Mouse (Mus musculus): ENCODE measurements around the gene Rpl13. TPM values are rescaled to one million over a fixed set of nuclear protein-coding genes. Genes with fewer than 3 reads are reported as not detected.
A peak's percentile ranks its signal among the peaks of the same experiment; 100 is the strongest.
"Not testable (repeated sequence)": the region's sequence is repeated elsewhere in the genome, so short reads cannot be mapped to it uniquely, and the experiment has no call there.

Rpl13 gene
- polyA plus RNA-seq, 1 experiment = 2,994 TPM

GRCm38 (mm10) chr8:123100288-123100687, 1.9 kb upstream of the Rpl13 start:
- no peak overlapping the region for H3K27ac ChIP-seq (ENCODE audit: insufficient read depth, low read depth, low read length)
- peaks cover 34% of the 10 kb centered on the region for H3K36me3 ChIP-seq (ENCODE audit: control insufficient read depth, insufficient read depth, low read length)
- no peaks in the 10 kb centered on the region for H3K27me3 ChIP-seq (ENCODE audit: control insufficient read depth, insufficient read depth, low read length)
- no peaks in the 10 kb centered on the region for H3K4me1 ChIP-seq (ENCODE audit: control insufficient read depth, insufficient read depth, insufficient read length, low read length)
- 53% methylated on average over 8 of the region's 8 CpGs for WGBS
- TF ChIP-seq POLR2A (IDR thresholded peaks at IDR 0.05; ENCODE audit: low read depth, low read length) (no peak), CTCF (IDR thresholded peaks at IDR 0.05; ENCODE audit: extremely low read depth, insufficient read length, insufficient replicate concordance, low read depth, low read length) (no peak)
- no peak overlapping the region for H3K4me3 ChIP-seq (ENCODE audit: low read depth, low read length)

DNA sequence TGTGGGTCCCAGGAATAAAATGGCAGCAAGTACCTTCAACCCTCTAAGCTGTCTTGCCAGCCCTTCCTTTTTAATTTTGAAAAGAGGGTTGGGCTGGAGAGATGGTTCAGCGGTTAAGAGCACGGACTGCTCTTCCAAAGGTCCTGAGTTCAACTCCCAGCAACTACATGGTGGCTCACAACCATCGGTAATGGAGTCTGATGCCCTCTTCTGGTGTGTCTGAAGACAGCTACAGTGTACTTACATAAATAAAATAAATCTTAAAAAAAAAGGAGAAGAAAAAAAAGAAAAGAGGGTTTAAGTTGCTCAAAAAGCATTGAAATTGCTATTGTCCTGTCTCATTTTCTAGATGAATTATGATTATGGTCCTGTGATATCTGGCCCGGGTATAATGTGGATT, 906 bp upstream of the Rpl13 start:
- Histone ChIP-seq H3K4me3 (ENCODE audit: low read depth, low read length) (no peak overlapping the region), H3K27ac (ENCODE audit: insufficient read depth, low read depth, low read length) (no peak overlapping the region), H3K27me3 (ENCODE audit: control insufficient read depth, insufficient read depth, low read length) (no peaks in the 10 kb centered on the region), H3K36me3 (ENCODE audit: control insufficient read depth, insufficient read depth, low read length) (peaks cover 34% of the 10 kb centered on the region), H3K4me1 (ENCODE audit: control insufficient read depth, insufficient read depth, insufficient read length, low read length) (no peaks in the 10 kb centered on the region)
- TF ChIP-seq CTCF (IDR thresholded peaks at IDR 0.05; ENCODE audit: extremely low read depth, insufficient read length, insufficient replicate concordance, low read depth, low read length) (no peak), POLR2A (IDR thresholded peaks at IDR 0.05; ENCODE audit: low read depth, low read length) (no peak)
- 69% methylated on average over 4 of the region's 4 CpGs for WGBS

- H3K36me3 ChIP-seq (ENCODE audit: control insufficient read depth, insufficient read depth, low read length) = peaks cover 26% of the 10 kb centered on the region
- H3K4me3 ChIP-seq (ENCODE audit: low read depth, low read length) = peak overlapping the region; percentile 89
- not testable (repeated sequence) for H3K27me3 ChIP-seq (ENCODE audit: control insufficient read depth, insufficient read depth, low read length); H3K4me1 ChIP-seq (ENCODE audit: control insufficient read depth, insufficient read depth, insufficient read length, low read length)
- peak overlapping the region; percentile 57; the same call in 1 of the 2 replicates for H3K27ac ChIP-seq (ENCODE audit: insufficient read depth, low read depth, low read length)
- WGBS = 0% methylated on average over 26 of the region's 26 CpGs
These were observed 705 bp downstream of the Rpl13 start for GRCm38 (mm10) chr8:123102855-123103254.

DNA sequence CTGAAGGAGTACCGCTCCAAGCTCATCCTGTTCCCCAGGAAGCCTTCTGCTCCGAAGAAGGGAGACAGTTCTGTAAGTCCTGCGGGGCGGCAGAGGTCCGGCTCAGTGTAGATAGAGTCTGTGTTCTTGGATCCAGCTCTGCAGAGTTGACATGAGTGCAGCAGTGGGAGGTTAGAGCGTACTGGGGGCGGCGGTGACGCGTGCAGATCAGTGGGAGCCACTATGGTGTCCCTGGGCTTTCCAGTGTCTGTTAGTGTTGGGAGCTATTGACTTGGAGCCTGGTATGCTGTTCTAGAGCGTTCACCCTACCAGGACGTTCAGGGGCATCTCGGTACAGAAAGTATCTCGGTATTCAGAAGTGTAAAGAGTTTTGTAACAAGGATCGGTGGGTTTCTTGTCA, 1.1 kb downstream of the Rpl13 start:
- Histone ChIP-seq H3K36me3 (ENCODE audit: control insufficient read depth, insufficient read depth, low read length) (peaks cover 23% of the 10 kb centered on the region), H3K4me3 (ENCODE audit: low read depth, low read length) (peak overlapping the region; percentile 89), H3K27me3 (ENCODE audit: control insufficient read depth, insufficient read depth, low read length) (no peaks in the 10 kb centered on the region), H3K4me1 (ENCODE audit: control insufficient read depth, insufficient read depth, insufficient read length, low read length) (no peaks in the 10 kb centered on the region), H3K27ac (ENCODE audit: insufficient read depth, low read depth, low read length) (no peak overlapping the region)
- TF ChIP-seq CTCF (IDR thresholded peaks at IDR 0.05; ENCODE audit: extremely low read depth, insufficient read length, insufficient replicate concordance, low read depth, low read length) (no peak), POLR2A (IDR thresholded peaks at IDR 0.05; ENCODE audit: low read depth, low read length) (no peak)
- WGBS = 2% methylated on average over 15 of the region's 15 CpGs

GRCm38 (mm10) chr8:123104046-123104767, 2.1 kb downstream of the Rpl13 start:
- TF ChIP-seq POLR2A (IDR thresholded peaks at IDR 0.05; ENCODE audit: low read depth, low read length) (no peak), CTCF (IDR thresholded peaks at IDR 0.05; ENCODE audit: extremely low read depth, insufficient read length, insufficient replicate concordance, low read depth, low read length) (no peak)
- Histone ChIP-seq H3K27ac (ENCODE audit: insufficient read depth, low read depth, low read length) (no peak overlapping the region), H3K36me3 (ENCODE audit: control insufficient read depth, insufficient read depth, low read length) (peaks cover 22% of the 10 kb centered on the region), H3K4me3 (ENCODE audit: low read depth, low read length) (no peak overlapping the region), H3K27me3 (ENCODE audit: control insufficient read depth, insufficient read depth, low read length) (no peaks in the 10 kb centered on the region), H3K4me1 (ENCODE audit: control insufficient read depth, insufficient read depth, insufficient read length, low read length) (no peaks in the 10 kb centered on the region)
- WGBS = 64% methylated on average over 6 of the region's 6 CpGs

DNA sequence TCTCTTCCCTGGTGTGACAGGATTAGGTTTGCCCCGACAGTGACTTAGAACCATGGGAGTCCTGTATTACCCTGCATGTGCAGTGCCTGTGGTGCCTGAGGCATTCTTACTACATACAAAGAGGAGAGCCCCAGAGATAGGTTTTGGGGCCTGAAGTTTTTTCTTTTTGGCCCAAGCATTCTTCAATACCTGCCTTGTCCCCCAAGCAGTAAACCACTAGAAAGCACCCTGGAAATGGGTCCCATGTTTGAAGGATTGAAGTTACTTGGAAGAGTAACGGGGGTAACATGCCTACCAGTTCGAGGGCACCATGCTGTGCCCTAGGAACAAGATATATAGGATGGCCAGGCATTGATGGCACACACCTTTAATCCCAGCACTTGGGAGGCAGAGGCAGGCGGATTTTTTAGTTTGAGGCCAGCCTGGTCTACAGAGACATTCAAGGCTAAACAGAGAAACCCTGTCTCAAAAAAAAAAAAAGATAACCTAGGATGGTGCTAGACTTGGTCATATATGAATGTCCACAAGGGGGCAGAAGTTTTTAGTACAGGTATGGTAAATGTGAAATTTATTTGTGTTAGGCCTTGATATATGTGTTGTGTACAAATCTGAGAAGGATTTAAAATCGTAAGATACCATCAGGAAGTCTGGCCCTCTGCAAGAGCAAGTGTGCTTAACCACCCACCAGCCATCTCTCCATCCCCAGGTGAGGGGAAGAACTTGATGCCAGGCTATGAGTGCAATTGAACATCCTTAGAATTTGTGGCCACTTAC, 3.6 kb downstream of the Rpl13 start:
- Histone ChIP-seq H3K27me3 (ENCODE audit: control insufficient read depth, insufficient read depth, low read length) (no peaks in the 10 kb centered on the region), H3K36me3 (ENCODE audit: control insufficient read depth, insufficient read depth, low read length) (peaks cover 22% of the 10 kb centered on the region), H3K4me1 (ENCODE audit: control insufficient read depth, insufficient read depth, insufficient read length, low read length) (no peaks in the 10 kb centered on the region), H3K27ac (ENCODE audit: insufficient read depth, low read depth, low read length) (no peak overlapping the region), H3K4me3 (ENCODE audit: low read depth, low read length) (no peak overlapping the region)
- WGBS = 61% methylated on average over 5 of the region's 5 CpGs
- TF ChIP-seq POLR2A (IDR thresholded peaks at IDR 0.05; ENCODE audit: low read depth, low read length) (no peak), CTCF (IDR thresholded peaks at IDR 0.05; ENCODE audit: extremely low read depth, insufficient read length, insufficient replicate concordance, low read depth, low read length) (peak; percentile 50; the same call in 1 of the 2 replicates)

GRCm38 (mm10) chr8:123106531-123106930, 4.4 kb downstream of the Rpl13 start:
- 50% methylated on average over 2 of the region's 2 CpGs for WGBS

More at GRCm38 (mm10) chr8:123106531-123106930, 4.4 kb downstream of the Rpl13 start:
- Histone ChIP-seq H3K4me3 (ENCODE audit: low read depth, low read length) (no peak overlapping the region), H3K36me3 (ENCODE audit: control insufficient read depth, insufficient read depth, low read length) (peaks cover 22% of the 10 kb centered on the region), H3K27ac (ENCODE audit: insufficient read depth, low read depth, low read length) (no peak overlapping the region), H3K27me3 (ENCODE audit: control insufficient read depth, insufficient read depth, low read length) (no peaks in the 10 kb centered on the region), H3K4me1 (ENCODE audit: control insufficient read depth, insufficient read depth, insufficient read length, low read length) (no peaks in the 10 kb centered on the region)
- TF ChIP-seq CTCF (IDR thresholded peaks at IDR 0.05; ENCODE audit: extremely low read depth, insufficient read length, insufficient replicate concordance, low read depth, low read length) (peak; percentile 38; the same call in 1 of the 2 replicates), POLR2A (IDR thresholded peaks at IDR 0.05; ENCODE audit: low read depth, low read length) (no peak)

All from small intestine, adult 2 months (tissue).